In genomic region chr17:45087022-45087421, GRCm38 (mm10) we compare ENCODE assay signal across 16 mouse cellular contexts.
DNase-seq lines count a peak whose midpoint lies in the region; ATAC-seq and TF ChIP-seq lines count a peak whose summit lies in the region.
"Had no signal": no experiment of that assay in that cellular context is flagged by ENCODE, and none has a peak within 500 bp of the region (broad histone marks: within the 10 kb centered on the region; RNA-seq: fewer than 3 reads in every experiment).

No protein-coding gene starts in this region.

- peaks cover 9% of the 10 kb centered on the region for H3K4me1 ChIP-seq in kidney, adult 2 months (ENCODE audit: control insufficient read depth, insufficient read depth, low read length)
- H3K4me1 ChIP-seq in kidney, embryonic 16.5 days (ENCODE audit: insufficient read depth, low read length) = peaks cover 3% of the 10 kb centered on the region
- H3K4me1 ChIP-seq in stomach, embryonic 15.5 days = peaks cover 4% of the 10 kb centered on the region; the same call in 1 of the 2 replicates
- H3K4me1 ChIP-seq: midbrain, embryonic 10.5 days had no signal

- H3K36me3 ChIP-seq in kidney, adult 2 months (ENCODE audit: control insufficient read depth, insufficient read depth, low read length) = no peaks in the 10 kb centered on the region
- no peaks in the 10 kb centered on the region for H3K36me3 ChIP-seq in kidney, embryonic 16.5 days (ENCODE audit: insufficient read depth, low read length)
- H3K36me3 ChIP-seq in stomach, embryonic 15.5 days = no peaks in the 10 kb centered on the region
- H3K36me3 ChIP-seq: hindbrain, embryonic 10.5 days; limb, embryonic 12.5 days; midbrain, embryonic 10.5 days had no signal

- no peak overlapping the region for H3K27ac ChIP-seq in kidney, adult 2 months (ENCODE audit: insufficient read depth, low read depth, low read length)
- H3K27ac ChIP-seq in kidney, embryonic 16.5 days (ENCODE audit: low read length) = no peak overlapping the region
- H3K27ac ChIP-seq in stomach, embryonic 15.5 days = no peak overlapping the region
- H3K27ac ChIP-seq: hindbrain, embryonic 10.5 days; limb, embryonic 12.5 days; midbrain, embryonic 10.5 days had no signal

- H3K4me2 ChIP-seq in kidney, embryonic 16.5 days (replicated peaks; ENCODE audit: low read depth, low read length) = no peak overlapping the region
- no peak overlapping the region for H3K4me2 ChIP-seq in stomach, embryonic 15.5 days
- H3K4me2 ChIP-seq: heart, embryonic 11.5 days; limb, embryonic 12.5 days had no signal

- peak; percentile 76 for DNase-seq in kidney, adult 2 months
- peak; percentile 95 for DNase-seq in Patski (ENCODE audit: low read depth, low spot score)
- DNase-seq in fibroblast of lung, adult 2 months (ENCODE audit: low read depth) = peak; percentile 57
- DNase-seq in ovary, postnatal 10 days (ENCODE audit: low spot score) = no peak
- DNase-seq: adrenal gland, postnatal 36 days; lung, adult 18-20 months had no signal

- POLR2A ChIA-PET in Patski (lab: Charles Lee) = no interaction called here

- no peak for TF ChIP-seq POLR2A in kidney, adult 2 months (IDR thresholded peaks at IDR 0.05; ENCODE audit: low read depth, low read length)

- CTCF ChIA-PET in Patski (lab: Charles Lee) = interaction anchor here (1.1 to 1.3 kb wide), 2 partner anchors 9 to 21 kb away, joined by 3 read pairs; no protein-coding TSS in a partner anchor

- TF ChIP-seq CTCF in kidney, adult 2 months (conservative IDR thresholded peaks at IDR 0.05; ENCODE audit: insufficient read depth, insufficient read length, low read depth, low read length) = no peak
- no peak for TF ChIP-seq CTCF in Patski (IDR thresholded peaks at IDR 0.05)

- no peak for ATAC-seq in kidney, embryonic 16.5 days (ENCODE audit: low FRiP score, low TSS enrichment)
- ATAC-seq in Patski = peak; percentile 62
- peak; percentile 50; the same call in 1 of the 2 replicates for ATAC-seq in stomach, embryonic 15.5 days (ENCODE audit: insufficient read depth, low FRiP score, low read depth)
- no peak for ATAC-seq in monocyte, adult 5-6 weeks (replicated peaks; ENCODE audit: insufficient number of reproducible peaks, low FRiP score, low TSS enrichment, poor library complexity, severe bottlenecking)
- ATAC-seq: intestine, postnatal 0 days had no signal

- H3K27me3 ChIP-seq in kidney, adult 2 months (replicated peaks; ENCODE audit: control insufficient read depth, insufficient read depth, low read length) = no peaks in the 10 kb centered on the region
- no peaks in the 10 kb centered on the region for H3K27me3 ChIP-seq in kidney, embryonic 16.5 days (ENCODE audit: insufficient read depth, low read length)
- no peaks in the 10 kb centered on the region for H3K27me3 ChIP-seq in Patski
- no peaks in the 10 kb centered on the region for H3K27me3 ChIP-seq in stomach, embryonic 15.5 days (replicated peaks)
- H3K27me3 ChIP-seq: CH12.LX had no signal

- in situ Hi-C loops in Patski (cut with MboI; ENCODE audit: low pct_unique_long_range_greater_than_20kb) = no loop called here

- no peak overlapping the region for H3K9ac ChIP-seq in kidney, embryonic 16.5 days (replicated peaks; ENCODE audit: low read length)
- H3K9ac ChIP-seq in stomach, embryonic 15.5 days = no peak overlapping the region
- H3K9ac ChIP-seq: limb, embryonic 12.5 days had no signal

- no peak overlapping the region for H3K4me3 ChIP-seq in kidney, adult 2 months (ENCODE audit: insufficient read depth, low read depth, low read length)
- no peak overlapping the region for H3K4me3 ChIP-seq in kidney, embryonic 16.5 days (ENCODE audit: low read length)
- no peak overlapping the region for H3K4me3 ChIP-seq in stomach, embryonic 15.5 days (replicated peaks)
- H3K4me3 ChIP-seq: hindbrain, embryonic 10.5 days; limb, embryonic 12.5 days; midbrain, embryonic 10.5 days; myocyte had no signal

- WGBS in kidney, adult 2 months = 42% methylated on average over 5 of the region's 5 CpGs
- 69% methylated on average over 5 of the region's 5 CpGs for WGBS in kidney, embryonic 16.5 days
- 30% methylated on average over 5 of the region's 5 CpGs for WGBS in stomach, embryonic 15.5 days

- no peaks in the 10 kb centered on the region for H3K9me3 ChIP-seq in kidney, embryonic 16.5 days (ENCODE audit: low read length)
- no peaks in the 10 kb centered on the region for H3K9me3 ChIP-seq in stomach, embryonic 15.5 days
- H3K9me3 ChIP-seq: hindbrain, embryonic 10.5 days; limb, embryonic 12.5 days; midbrain, embryonic 10.5 days had no signal

Comparison
In these comparisons a context has a peak if more than half of its experiments do, and no peak if none do; other contexts are left out.
1. ATAC-seq: peak in Patski (single experiment) and stomach, embryonic 15.5 days (single experiment); none in kidney, embryonic 16.5 days (single experiment) and monocyte, adult 5-6 weeks (single experiment).